Comparison of ENCODE assay signal across 8 mouse cellular contexts in the genomic region with DNA sequence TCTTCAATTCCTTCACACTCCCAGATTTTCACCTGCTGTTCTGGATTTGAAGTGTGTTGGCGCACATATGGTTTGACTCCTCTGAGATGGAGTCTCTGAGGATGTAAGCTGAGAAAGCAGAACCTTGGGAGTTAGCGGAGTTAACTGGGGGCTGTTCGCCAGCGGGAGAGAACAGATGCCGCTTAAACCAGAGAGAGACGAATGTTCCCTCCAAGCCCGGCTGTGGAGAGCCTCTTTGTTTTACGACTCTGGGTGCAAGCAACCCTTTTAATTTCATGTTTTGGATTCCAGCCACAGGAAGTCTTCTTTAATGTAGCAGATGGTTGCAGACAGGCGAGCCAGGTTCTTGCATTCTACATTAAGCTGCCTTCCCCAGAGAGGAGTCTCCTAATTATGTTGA. TPM values are rescaled to one million over a fixed set of nuclear protein-coding genes. Genes with fewer than 3 reads are reported as not detected.
DNase-seq lines count a peak whose midpoint lies in the region; ATAC-seq and TF ChIP-seq lines count a peak whose summit lies in the region.
"Had no signal": no experiment of that assay in that cellular context is flagged by ENCODE, and none has a peak within 500 bp of the region (broad histone marks: within the 10 kb centered on the region; RNA-seq: fewer than 3 reads in every experiment).

No protein-coding gene starts in this region.

- no peaks in the 10 kb centered on the region for H3K27me3 ChIP-seq in embryonic facial prominence, embryonic 15.5 days
- H3K27me3 ChIP-seq in kidney, postnatal 0 days (ENCODE audit: insufficient read depth, low read length) = no peaks in the 10 kb centered on the region
- no peaks in the 10 kb centered on the region for H3K27me3 ChIP-seq in limb, embryonic 15.5 days
- H3K27me3 ChIP-seq in stomach, embryonic 15.5 days (replicated peaks) = no peaks in the 10 kb centered on the region

- no peak for TF ChIP-seq CTCF in kidney, postnatal 0 days (IDR thresholded peaks at IDR 0.05; ENCODE audit: low read depth)

- DNase-seq in thymus, postnatal 14 days = peak; percentile 27
- no peak for DNase-seq in thymus, adult 18-20 months
- DNase-seq in kidney, postnatal 0 days (ENCODE audit: low spot score) = peak; percentile 89
- no peak for DNase-seq in adrenal gland, adult 2 months

- peak overlapping the region; percentile 66 for H3K27ac ChIP-seq in embryonic facial prominence, embryonic 15.5 days (replicated peaks)
- peak overlapping the region; percentile 43 for H3K27ac ChIP-seq in kidney, postnatal 0 days
- H3K27ac ChIP-seq in limb, embryonic 15.5 days = peak overlapping the region; percentile 61
- peak overlapping the region; percentile 12; the same call in 1 of the 2 replicates for H3K27ac ChIP-seq in stomach, embryonic 15.5 days

- no peaks in the 10 kb centered on the region for H3K36me3 ChIP-seq in embryonic facial prominence, embryonic 15.5 days
- H3K36me3 ChIP-seq in kidney, postnatal 0 days (ENCODE audit: insufficient read depth, low read length) = no peaks in the 10 kb centered on the region
- no peaks in the 10 kb centered on the region for H3K36me3 ChIP-seq in limb, embryonic 15.5 days
- H3K36me3 ChIP-seq in stomach, embryonic 15.5 days = no peaks in the 10 kb centered on the region

- no peaks in the 10 kb centered on the region for H3K9me3 ChIP-seq in embryonic facial prominence, embryonic 15.5 days (replicated peaks)
- H3K9me3 ChIP-seq in kidney, postnatal 0 days (replicated peaks; ENCODE audit: low read length) = no peaks in the 10 kb centered on the region
- H3K9me3 ChIP-seq in limb, embryonic 15.5 days = no peaks in the 10 kb centered on the region
- no peaks in the 10 kb centered on the region for H3K9me3 ChIP-seq in stomach, embryonic 15.5 days

- no peak overlapping the region for H3K9ac ChIP-seq in embryonic facial prominence, embryonic 15.5 days
- no peak overlapping the region for H3K9ac ChIP-seq in kidney, postnatal 0 days (ENCODE audit: low read depth, low read length)
- H3K9ac ChIP-seq in limb, embryonic 15.5 days = no peak overlapping the region
- H3K9ac ChIP-seq in stomach, embryonic 15.5 days = no peak overlapping the region

- peak; percentile 44; the same call in 1 of the 2 replicates for ATAC-seq in embryonic facial prominence, embryonic 15.5 days (ENCODE audit: insufficient number of reproducible peaks, low FRiP score, low TSS enrichment, low read depth)
- no peak for ATAC-seq in kidney, postnatal 0 days (replicated peaks; ENCODE audit: low FRiP score, low read depth)
- no peak for ATAC-seq in limb, embryonic 15.5 days (ENCODE audit: insufficient number of reproducible peaks, low FRiP score, low TSS enrichment, low read depth)
- no peak for ATAC-seq in stomach, embryonic 15.5 days (ENCODE audit: insufficient read depth, low FRiP score, low read depth)

- H3K4me1 ChIP-seq in embryonic facial prominence, embryonic 15.5 days = peaks cover 45% of the 10 kb centered on the region
- H3K4me1 ChIP-seq in kidney, postnatal 0 days (replicated peaks; ENCODE audit: insufficient read depth, low read length) = peaks cover 8% of the 10 kb centered on the region; the same call in 1 of the 2 replicates
- peaks cover 39% of the 10 kb centered on the region for H3K4me1 ChIP-seq in limb, embryonic 15.5 days
- H3K4me1 ChIP-seq in stomach, embryonic 15.5 days = peaks cover 23% of the 10 kb centered on the region; the same call in 1 of the 2 replicates

- H3K4me3 ChIP-seq in embryonic facial prominence, embryonic 15.5 days (replicated peaks) = no peak overlapping the region
- no peak overlapping the region for H3K4me3 ChIP-seq in kidney, postnatal 0 days (replicated peaks; ENCODE audit: low read depth, low read length)
- no peak overlapping the region for H3K4me3 ChIP-seq in limb, embryonic 15.5 days
- no peak overlapping the region for H3K4me3 ChIP-seq in stomach, embryonic 15.5 days (replicated peaks)

- peak overlapping the region; percentile 23 for H3K4me2 ChIP-seq in embryonic facial prominence, embryonic 15.5 days (replicated peaks)
- peak overlapping the region; percentile 9; the same call in 1 of the 2 replicates for H3K4me2 ChIP-seq in kidney, postnatal 0 days (ENCODE audit: low read length)
- H3K4me2 ChIP-seq in limb, embryonic 15.5 days = no peak overlapping the region
- H3K4me2 ChIP-seq in stomach, embryonic 15.5 days = no peak overlapping the region

- WGBS in embryonic facial prominence, embryonic 15.5 days = 7% methylated on average over 9 of the region's 9 CpGs
- 5% methylated on average over 9 of the region's 9 CpGs for WGBS in kidney, postnatal 0 days
- 3% methylated on average over 9 of the region's 9 CpGs for WGBS in limb, embryonic 15.5 days
- WGBS in stomach, embryonic 15.5 days = 27% methylated on average over 9 of the region's 9 CpGs

RNA-seq across cellular contexts. Expression of a gene that starts 4.4 kb away (rescaled TPM):
- 31.7 and 32.1 TPM in 2 replicates for polyA plus RNA-seq in embryonic facial prominence, embryonic 15.5 days (2015; fragmentation: Nextera tagmentation; extraction: Ambion mirVana)
- polyA plus RNA-seq in kidney, postnatal 0 days (2015; fragmentation: Nextera tagmentation; extraction: Ambion mirVana) = 23.9 and 26.3 TPM in 2 replicates
- 27.3 and 30.4 TPM in 2 replicates for polyA plus RNA-seq in limb, embryonic 15.5 days (2015; fragmentation: Nextera tagmentation; extraction: Ambion mirVana)
- polyA plus RNA-seq in stomach, embryonic 15.5 days (2015; fragmentation: Nextera tagmentation; extraction: Ambion mirVana) = 23.5 and 25.6 TPM in 2 replicates
- 10 to 100 TPM; 48.9 to 49.7 TPM for total RNA-seq in adrenal gland, adult 2 months (2021)
- polyA plus RNA-seq in adrenal gland, adult 2 months (2012; rRNA removed) = 9.7 and 16.7 TPM in 2 replicates

RNA-seq across cellular contexts. Expression of a gene that starts 55.2 kb away (rescaled TPM):
- 0.99 and 1.3 TPM in 2 replicates for polyA plus RNA-seq in embryonic facial prominence, embryonic 15.5 days (2015; fragmentation: Nextera tagmentation; extraction: Ambion mirVana)
- not detected in 2 replicates for polyA plus RNA-seq in kidney, postnatal 0 days (2015; fragmentation: Nextera tagmentation; extraction: Ambion mirVana)
- 0.62 and 0.79 TPM in 2 replicates for polyA plus RNA-seq in limb, embryonic 15.5 days (2015; fragmentation: Nextera tagmentation; extraction: Ambion mirVana)
- polyA plus RNA-seq in stomach, embryonic 15.5 days (2015; fragmentation: Nextera tagmentation; extraction: Ambion mirVana) = 4.0 TPM in 2 replicates
- total RNA-seq in adrenal gland, adult 2 months (2021) = not detected
- not detected in 2 replicates for polyA plus RNA-seq in adrenal gland, adult 2 months (2012; rRNA removed)
- polyA plus RNA-seq: liver, embryonic 16.5 days had no signal

Comparison
In these comparisons a context has a peak if more than half of its experiments do, and no peak if none do; other contexts are left out.
1. DNase-seq: peak in thymus, postnatal 14 days (single experiment) and kidney, postnatal 0 days (single experiment); none in thymus, adult 18-20 months (0 of 2) and adrenal gland, adult 2 months (single experiment).
2. H3K27ac ChIP-seq: peak in every context shown above with its lines; median percentile 66 in embryonic facial prominence, embryonic 15.5 days; 61 in limb, embryonic 15.5 days; 43 in kidney, postnatal 0 days; 12 in stomach, embryonic 15.5 days.
3. H3K4me2 ChIP-seq: peak in embryonic facial prominence, embryonic 15.5 days (single experiment) and kidney, postnatal 0 days (single experiment); none in limb, embryonic 15.5 days (single experiment) and stomach, embryonic 15.5 days (single experiment).